Mouse (Mus musculus) adrenal gland, postnatal 10 days (tissue): ENCODE data around the gene Il6ra. TPM values are rescaled to one million over a fixed set of nuclear protein-coding genes. Genes with fewer than 3 reads are reported as not detected.
"Not testable (repeated sequence)": the region's sequence is repeated elsewhere in the genome, so short reads cannot be mapped to it uniquely, and the experiment has no call there.

ENCODE experiments used
- DNase-seq: peaks from one replicate; pipeline ENCODE4 v3.0.0; 2021; ENCODE audit warnings: mixed read lengths
- total RNA-seq, 2 experiments: library from RNA; stranded (reverse); gene quantifications; 2 replicates each; pipeline ENCODE4 v1.2.3; 2021

Gene Il6ra
- total RNA-seq, 2 experiments from 2014 or later, result 7.2 to 17.2 TPM

DNA sequence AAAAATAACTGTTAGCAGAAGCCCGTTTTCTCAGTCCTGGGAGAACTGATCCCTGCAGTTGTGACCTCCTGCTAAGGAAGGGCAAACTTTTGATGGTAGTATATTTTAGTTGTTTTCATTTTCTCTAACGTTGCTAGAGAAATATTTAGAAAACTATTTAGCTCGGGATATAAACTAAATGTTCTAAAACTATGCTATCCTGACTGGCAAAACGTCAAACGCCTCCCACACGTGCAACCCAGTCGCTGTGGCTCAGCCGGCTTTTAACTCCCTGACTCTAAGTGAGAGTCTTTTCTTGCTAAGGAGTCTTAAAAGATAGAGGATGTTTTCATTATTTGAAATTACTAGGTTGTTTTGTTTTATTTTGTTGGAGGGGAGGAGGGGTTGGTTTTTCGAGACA is 38.0 kb downstream of the Il6ra start:
- DNase-seq, result no peak

- no peak for DNase-seq
These were observed 38.9 kb downstream of the Il6ra start for GRCm38 (mm10) chr3:89874076-89874475.

GRCm38 (mm10) chr3:89872684-89873083 is 40.3 kb downstream of the Il6ra start:
- no peak for DNase-seq

DNA sequence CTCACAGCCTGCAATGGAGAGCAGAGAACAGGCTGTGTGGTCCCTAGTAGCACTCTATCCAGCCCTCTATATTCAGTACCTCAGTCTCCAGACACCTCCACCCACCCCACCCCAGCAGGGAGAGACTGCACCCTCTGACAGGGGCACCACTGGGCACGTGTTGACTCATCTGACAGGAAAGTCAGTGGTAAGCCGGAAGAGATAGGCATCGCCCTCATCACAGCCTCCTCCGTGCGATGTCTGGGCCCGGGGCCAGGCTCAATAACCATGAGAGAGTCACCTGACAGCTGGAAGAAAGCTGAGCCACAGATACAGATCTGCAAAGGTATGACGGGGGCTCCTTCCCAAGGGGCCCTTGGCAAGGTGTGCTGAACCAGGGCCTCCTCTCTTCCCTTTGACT is 40.8 kb downstream of the Il6ra start:
- DNase-seq, result no peak

DNA sequence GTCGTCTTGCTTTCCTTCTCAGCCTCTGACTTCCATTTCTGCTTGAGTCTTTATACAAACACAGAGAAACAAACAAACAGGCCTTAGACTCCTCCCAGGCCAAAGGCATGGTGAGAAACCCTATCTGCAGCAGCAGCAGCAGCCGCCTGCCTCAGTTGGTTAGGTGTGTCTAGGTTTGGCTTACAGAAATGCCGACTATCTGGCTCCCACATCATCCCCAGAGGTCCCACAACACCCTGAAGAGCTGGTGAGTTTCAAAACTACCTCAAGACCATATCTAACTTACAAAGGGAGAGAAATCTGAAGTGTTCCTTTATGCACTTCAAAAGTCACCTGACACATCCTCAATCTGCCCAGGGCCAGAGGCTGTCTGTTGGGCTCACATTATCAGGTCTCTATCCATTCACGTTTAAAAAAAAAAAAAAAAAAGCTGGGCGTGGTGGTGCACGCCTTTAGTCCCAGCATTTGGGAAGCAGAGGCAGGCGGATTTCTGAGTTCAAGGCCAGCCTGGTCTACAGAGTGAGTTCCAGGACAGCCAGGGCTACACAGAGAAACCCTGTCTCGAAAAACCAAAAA is 41.6 kb downstream of the Il6ra start:
- no peak for DNase-seq

DNA sequence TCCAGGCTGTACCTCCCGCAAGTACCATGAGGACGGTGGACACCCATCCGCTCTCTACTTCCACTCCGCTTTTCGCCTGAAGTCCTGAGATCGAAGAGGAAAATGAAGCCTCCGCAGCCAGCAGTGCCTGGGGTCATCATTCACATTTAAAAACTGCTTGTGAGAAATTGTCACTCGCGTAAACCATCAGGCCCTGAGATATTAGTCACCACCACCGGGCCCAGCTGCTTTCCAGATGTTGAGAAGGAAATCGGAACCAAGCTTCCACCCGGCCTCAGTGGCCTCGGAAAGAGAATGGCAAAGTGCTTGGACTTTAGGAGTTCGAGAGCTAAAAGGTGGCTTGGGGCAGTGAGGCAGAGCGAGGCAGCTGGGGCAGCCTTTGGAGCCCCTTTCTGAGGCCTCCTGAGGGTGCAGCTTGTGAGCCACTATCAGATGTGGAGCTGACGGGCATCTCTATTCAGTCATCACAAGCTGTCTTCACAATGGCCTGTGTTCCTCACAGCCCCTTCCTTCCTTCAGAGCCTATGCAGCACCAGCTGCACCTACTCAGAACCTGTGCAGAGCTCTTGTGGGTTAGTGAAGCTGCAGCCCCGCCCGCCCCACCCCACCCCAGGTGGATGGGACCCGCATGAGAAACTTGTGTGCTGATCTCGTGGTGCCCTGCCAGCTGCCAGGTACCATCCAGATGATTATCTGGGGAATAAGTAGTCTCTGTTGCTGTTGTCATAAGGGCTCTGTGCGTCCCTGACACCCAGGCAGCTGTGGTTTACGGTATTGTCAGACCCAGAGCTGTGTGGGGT is 42.3 kb downstream of the Il6ra start:
- DNase-seq, result no peak

- no peak for DNase-seq
These were observed 43.4 kb downstream of the Il6ra start for GRCm38 (mm10) chr3:89869556-89869955.

DNA sequence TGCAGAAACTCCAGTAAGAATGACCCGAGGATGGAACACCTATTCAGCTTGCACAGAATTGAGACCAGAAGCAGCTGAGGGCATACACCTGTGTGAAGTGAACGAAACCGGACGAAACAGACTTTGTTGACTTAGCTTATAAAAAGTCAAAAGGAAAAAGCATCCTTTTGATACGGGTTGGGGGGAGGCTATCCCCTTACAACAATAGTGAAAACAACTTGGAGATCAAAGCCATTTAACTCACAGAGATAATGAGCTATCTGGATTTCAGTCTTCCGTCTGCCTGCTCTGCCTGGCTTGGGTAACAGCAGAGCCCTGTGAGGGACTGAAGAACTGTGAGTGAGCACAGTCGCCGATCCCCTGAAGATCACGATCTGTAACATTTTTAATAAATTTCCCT is 44.0 kb downstream of the Il6ra start:
- no peak for DNase-seq

DNA sequence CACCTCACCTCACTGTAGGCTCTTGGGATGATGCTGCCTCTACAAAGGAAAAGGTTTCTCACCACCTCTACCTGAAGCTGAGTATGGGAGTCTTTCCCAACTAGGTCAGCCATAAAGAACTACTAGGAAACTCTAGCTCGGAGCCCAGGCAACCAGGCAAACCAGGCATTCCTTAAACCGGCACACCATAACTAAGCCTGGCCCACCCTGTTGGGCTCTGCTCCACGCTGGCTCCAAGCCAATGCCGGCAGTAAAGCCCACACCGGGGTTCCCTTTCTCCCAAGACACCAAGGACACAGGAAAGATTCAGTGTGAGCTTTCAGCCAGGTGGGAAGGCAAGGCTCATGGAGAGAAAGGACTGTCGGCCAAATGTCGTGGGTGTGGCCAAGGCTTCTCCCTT is 44.6 kb downstream of the Il6ra start:
- no peak for DNase-seq

DNA sequence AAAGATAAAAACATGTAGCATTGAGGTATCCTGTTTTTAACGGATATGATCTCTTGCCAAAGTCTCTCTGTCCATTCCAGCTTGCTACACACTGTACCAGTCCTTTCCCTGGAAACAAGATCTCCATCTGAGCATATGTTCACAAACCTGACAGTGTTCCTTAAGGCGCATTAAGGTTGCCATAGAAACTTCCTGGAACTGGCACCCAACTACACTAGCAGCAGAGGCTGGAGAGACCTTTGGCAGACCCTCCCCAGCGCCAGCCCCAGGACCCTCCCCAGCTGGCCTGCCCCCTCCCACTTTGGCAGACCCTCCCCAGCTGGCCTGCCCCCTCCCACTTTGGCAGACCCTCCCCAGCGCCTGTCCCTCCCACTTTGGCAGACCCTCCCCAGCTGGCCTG is 45.3 kb downstream of the Il6ra start:
- no peak for DNase-seq

GRCm38 (mm10) chr3:89865764-89866163 is 47.2 kb downstream of the Il6ra start:
- no peak for DNase-seq

- no peak for DNase-seq
These were observed 48.0 kb downstream of the Il6ra start for GRCm38 (mm10) chr3:89865020-89865419.

GRCm38 (mm10) chr3:89863716-89864509 is 49.1 kb downstream of the Il6ra start:
- peak; percentile 46 for DNase-seq

DNA sequence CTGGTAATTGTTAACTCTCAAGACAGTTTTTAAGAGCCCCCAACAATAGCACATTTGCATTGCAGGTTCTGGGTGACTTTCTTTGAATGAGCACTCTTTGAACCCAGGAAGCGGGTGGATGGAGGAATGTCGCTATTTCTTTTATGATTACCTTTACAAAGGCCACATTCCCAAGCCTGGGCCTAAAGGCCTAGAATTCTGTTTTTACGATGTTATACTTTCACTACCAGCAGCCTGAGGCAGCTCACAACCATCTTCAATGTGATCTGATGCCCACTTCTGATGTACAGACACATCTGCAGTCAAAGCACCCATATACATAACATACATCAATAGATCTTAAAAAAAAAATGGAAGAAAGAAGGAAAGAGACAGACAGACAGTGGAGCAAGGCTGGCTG is 49.7 kb downstream of the Il6ra start:
- not testable (repeated sequence) for DNase-seq

DNA sequence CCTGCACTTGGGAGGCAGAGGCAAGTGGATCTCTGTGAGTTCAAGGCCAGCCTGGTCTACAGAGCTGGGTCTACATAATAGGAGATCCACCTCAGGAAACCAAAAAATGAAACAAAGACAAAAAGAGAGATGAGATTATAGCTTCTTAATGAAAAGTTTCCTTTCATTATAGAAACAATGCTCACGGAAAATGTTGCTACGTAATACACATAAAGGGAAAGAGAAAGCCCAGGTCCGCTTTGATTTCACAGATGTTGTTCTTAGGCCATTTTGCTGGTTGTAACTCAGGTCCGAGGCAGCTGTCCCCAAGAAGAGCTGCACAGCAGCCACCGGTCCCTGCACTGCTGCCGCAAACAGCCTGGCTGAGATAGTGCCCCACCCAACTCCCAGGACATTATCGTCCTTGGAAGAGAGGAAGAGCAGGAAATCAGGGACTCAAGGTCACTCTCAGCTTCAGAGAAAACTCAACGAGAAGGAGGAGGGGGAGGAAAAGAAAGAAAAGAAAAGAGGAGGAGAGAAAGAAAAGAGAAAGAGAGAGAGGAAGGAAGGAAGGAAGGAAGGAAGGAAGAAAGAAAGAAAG is 50.7 kb downstream of the Il6ra start:
- no peak for DNase-seq

GRCm38 (mm10) chr3:89861070-89861469 is 51.9 kb downstream of the Il6ra start:
- peak; percentile 85 for DNase-seq

DNA sequence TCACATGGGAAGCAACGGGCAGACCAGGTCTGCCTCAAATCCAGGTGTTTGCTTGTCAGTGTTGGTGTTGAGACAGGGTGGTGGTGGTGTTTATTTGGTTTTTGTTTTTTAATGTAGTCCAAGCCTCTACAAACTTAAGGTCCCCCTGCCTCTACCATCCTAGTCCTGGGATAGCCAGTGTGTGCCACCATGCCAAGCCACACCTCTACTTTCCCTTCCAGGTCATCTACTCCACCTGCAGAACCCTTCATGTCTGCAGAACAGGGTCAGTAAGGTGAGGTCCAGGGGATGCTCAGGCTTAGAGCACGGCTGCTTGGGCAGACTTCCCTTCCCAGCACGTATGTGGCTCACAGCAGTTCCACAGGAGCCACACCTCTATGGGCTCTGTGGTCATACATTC is 52.7 kb downstream of the Il6ra start:
- DNase-seq, result no peak

- DNase-seq, result no peak
These were observed 53.1 kb downstream of the Il6ra start for GRCm38 (mm10) chr3:89859936-89860335.

DNA sequence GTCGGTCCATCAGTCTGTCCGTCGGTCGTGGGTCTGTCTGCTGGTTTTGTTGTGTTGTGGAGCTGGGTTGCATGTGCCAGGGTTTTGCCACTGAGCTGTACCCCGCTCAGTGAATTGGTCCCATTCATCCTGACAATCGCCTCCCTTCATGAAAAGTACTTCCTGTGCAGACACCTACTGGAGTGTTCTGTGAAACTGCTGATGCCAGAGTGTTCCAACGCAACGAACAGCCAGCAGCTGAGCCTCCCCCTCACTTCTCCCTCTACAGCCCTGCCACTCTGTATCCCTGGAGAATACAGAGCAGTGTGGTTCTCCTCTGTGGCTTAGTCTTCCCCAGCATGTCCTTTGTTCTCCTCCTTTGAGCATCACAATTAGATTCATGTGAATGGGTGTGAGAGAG is 54.1 kb downstream of the Il6ra start:
- DNase-seq, result no peak

GRCm38 (mm10) chr3:89858123-89858522 is 54.9 kb downstream of the Il6ra start:
- no peak for DNase-seq

DNA sequence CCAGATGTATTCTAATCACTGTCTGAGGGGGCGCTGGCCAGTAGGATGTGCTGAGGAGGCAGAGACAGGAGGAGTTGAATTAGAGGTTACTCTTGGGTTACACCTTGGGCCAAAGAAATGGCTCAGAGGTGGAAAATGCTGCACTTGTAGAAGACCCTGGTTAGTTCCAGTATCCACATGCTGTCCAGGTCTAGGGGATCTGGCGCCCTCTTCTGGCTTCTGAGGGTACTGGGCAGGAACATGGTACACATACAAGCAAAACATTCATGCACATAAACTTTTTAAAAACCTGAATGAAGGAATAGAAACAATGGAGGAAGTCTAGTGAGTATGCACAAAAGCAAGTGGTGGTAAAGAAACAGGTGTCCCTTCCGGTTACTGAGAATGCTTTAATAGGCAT is 55.6 kb downstream of the Il6ra start:
- DNase-seq, result no peak

GRCm38 (mm10) chr3:89853752-89854151 is 59.2 kb downstream of the Il6ra start:
- DNase-seq, result peak; percentile 51

DNA sequence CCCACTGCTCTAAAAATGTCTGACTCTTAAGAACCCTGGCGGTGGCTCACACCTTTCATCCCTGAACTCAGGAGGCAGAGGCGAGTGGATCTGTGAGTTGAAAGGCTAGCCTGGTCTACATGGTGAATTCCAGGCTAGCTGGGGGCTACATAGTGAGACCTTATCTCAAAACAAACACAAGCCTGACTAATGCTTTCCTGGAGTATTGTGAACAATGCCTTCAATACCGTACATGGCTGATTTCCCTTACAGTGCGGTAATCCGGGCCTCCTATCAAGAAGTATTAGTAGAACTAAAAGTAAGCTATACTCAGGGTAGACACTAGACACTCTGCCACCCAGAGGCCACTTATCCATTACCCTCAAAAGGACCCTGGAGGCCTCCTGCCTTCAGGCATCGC is 64.9 kb downstream of the Il6ra start:
- no peak for DNase-seq
